Mouse (Mus musculus) MEL (cell line): ENCODE results near the gene Hdac6.

Source experiments
- CTCF ChIP-seq, 3 experiments: IDR thresholded peaks in 2 of 3; conservative IDR thresholded peaks in 1 of 3; 2 replicates each; pipeline ENCODE4 v1.5.1; 2011 to 2012; ENCODE audit warnings: low read length in 3 of 3, low read depth in 2 of 3, mild to moderate bottlenecking in 2 of 3, improper control_type of control experiment in 1 of 3, inconsistent platforms in 1 of 3, mixed read lengths in 1 of 3, moderate library complexity in 1 of 3; ENCODE audit not compliant: control insufficient read depth in 1 of 3, insufficient read depth in 1 of 3, poor library complexity in 1 of 3, severe bottlenecking in 1 of 3
- NRF1 ChIP-seq: IDR thresholded peaks from 2 replicates; pipeline ENCODE4 v1.6.1; 2014; ENCODE audit warnings: low read depth, mild to moderate bottlenecking, inconsistent platforms, low read length, improper control_type of control experiment, moderate library complexity; ENCODE audit not compliant: poor library complexity, insufficient read depth, severe bottlenecking
- POLR2AphosphoS5 ChIP-seq: IDR thresholded peaks from 2 replicates; pipeline ENCODE4 v1.6.1; 2012; ENCODE audit warnings: low read depth, borderline replicate concordance, mild to moderate bottlenecking, inconsistent platforms, low read length, moderate library complexity, mixed read lengths
- TBP ChIP-seq: IDR thresholded peaks from 2 replicates; pipeline ENCODE4 v1.8.0; 2011; ENCODE audit warnings: low read depth, low read length, improper control_type of control experiment
- TCF12 ChIP-seq: IDR thresholded peaks from 2 replicates; pipeline ENCODE4 v1.6.1; 2014; ENCODE audit warnings: low read depth, mild to moderate bottlenecking, inconsistent platforms, low read length, improper control_type of control experiment, moderate library complexity
- ZMIZ1 ChIP-seq: IDR thresholded peaks from 2 replicates; pipeline ENCODE4 v1.6.1; 2012; ENCODE audit warnings: low read depth, mild to moderate bottlenecking, inconsistent platforms, low read length, improper control_type of control experiment, moderate library complexity
- ZNF384 ChIP-seq: IDR thresholded peaks from 2 replicates; pipeline ENCODE4 v1.6.1; 2012; ENCODE audit warnings: low read depth, mild to moderate bottlenecking, inconsistent platforms, low read length, improper control_type of control experiment

DNA sequence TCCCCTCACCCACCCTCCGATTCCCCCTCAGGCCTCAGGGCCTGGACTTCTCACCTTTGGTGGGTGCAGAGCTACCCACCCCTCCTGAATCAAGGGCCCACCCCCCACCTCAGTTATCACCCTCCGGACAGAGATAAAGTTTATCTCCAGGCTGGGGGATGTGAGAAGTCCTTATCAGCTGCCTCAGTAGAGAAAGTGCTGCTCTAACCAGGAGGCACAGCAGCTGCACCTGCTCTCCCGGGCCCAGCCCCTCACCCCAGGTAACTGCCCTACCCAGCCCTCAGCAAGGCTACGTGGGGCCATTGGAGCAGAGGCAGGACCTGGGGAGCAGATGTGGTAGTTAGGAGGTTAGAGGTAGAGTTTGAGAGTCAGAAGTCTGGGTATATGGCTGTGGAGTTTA is 18.5 kb upstream of the Hdac6 start:
- TF ChIP-seq CTCF (IDR thresholded peaks at IDR 0.05 in 2 of 3, conservative IDR thresholded peaks at IDR 0.05 in 1 of 3; ENCODE audit: control insufficient read depth in 1 of 3, insufficient read depth in 1 of 3, low read depth in 2 of 3, low read length in 3 of 3, poor library complexity in 1 of 3, severe bottlenecking in 1 of 3) (no peak), NRF1 (no peak), TBP (peak; percentile 10; the same call in 1 of the 2 replicates), TCF12 (no peak), POLR2AphosphoS5 (no peak), ZMIZ1 (no peak), ZNF384 (no peak)
